Mouse (Mus musculus) embryonic stem cell, embryonic (primary cell): ENCODE measurements around the gene Itln1.

ENCODE experiments used
- CTCF ChIA-PET, 4 experiments: fragments of 300-600 bp in 2 of 4; fragments of 350-600 bp in 2 of 4; sonication (Branson Sonifier 250); formaldehyde crosslinking; loops; one replicate each; lab custom pipeline; 2022; ENCODE audit warnings: inconsistent platforms in 2 of 4; lab: Charles Lee
- POLR2A ChIA-PET, 4 experiments: fragments of 300-600 bp in 2 of 4; fragments of 350-600 bp in 2 of 4; sonication (Branson Sonifier 250); formaldehyde crosslinking; loops; one replicate each; lab custom pipeline; 2022; ENCODE audit warnings: antibody characterized with exemption in 4 of 4, inconsistent platforms in 1 of 4; lab: Charles Lee

Gene Itln1

DNA sequence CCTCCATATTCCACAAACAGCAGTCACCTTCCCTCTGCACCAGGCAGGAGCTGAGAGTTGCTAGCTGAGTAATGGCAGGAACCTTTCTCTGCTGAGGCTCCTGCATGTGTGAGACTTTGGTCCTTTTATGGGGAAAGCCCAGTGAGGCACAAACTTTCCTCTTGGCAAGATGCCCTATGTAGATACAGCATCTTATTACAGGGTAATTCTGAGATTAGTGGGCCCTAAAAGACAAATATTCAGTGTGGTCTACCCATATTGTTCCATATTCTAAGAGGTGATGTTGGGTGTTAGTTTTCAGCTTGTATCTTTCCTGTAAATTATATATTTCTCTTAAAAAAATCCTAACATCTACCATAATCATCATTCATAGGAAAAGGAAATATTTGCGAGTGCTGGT is at the start of gene Itln1:
Gene Itln1, minus strand, starts transcription at position 101 of the 400 bp plus-strand sequence.
- ChIA-PET POLR2A (interaction anchor here in 3 of 4 experiments (0.5 to 4.9 kb wide), 6 partner anchors 29 to 629 kb away, joined by 3 to 26 read pairs (median 4); partner anchors contain the start of gene Alyref2 (in 3 of the 3)), CTCF (interaction anchor here in 3 of 4 experiments (0.5 to 4.9 kb wide), 14 partner anchors 16 to 538 kb away, joined by 3 to 48 read pairs (median 4); no protein-coding TSS in a partner anchor)

DNA sequence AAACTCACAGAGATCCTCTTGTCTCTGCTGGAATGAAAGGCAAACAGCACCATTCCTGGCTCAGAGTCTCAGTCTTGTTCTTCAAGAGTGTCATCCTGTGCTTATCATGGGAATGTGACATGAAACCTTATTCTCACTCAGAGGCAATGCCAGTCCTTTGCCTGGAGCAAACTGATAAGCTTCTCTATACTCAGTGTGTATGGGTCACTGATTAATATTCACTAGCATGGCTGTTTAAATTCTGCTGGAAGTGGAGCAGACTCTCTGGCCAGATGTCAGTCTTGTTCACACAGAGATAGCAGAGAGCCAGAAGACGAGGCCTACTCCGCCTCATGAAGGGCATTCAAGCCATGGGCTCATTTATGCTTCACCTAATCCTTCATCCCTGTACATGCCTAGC is 49.5 kb upstream of the Itln1 start:
- CTCF ChIA-PET, result no interaction called here
- POLR2A ChIA-PET, result no interaction called here

DNA sequence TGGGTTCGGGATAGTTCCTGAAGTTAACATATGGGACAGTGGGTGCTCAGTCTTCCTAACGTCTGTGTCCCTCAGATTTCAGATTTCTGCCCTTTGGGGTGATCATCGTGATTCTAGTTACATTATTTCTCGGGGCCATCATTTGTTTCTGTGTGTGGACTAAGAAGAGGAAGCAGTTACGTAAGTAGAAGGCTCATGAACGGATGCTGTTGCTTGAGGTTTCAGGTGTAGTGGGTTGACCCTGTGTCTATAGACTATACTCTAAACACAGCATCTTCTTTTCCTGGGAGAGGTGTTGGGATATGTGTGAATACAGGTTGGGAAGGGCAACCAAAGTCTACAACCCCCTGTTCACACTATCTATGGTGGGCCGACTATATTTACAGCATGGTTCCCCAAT is 42.1 kb upstream of the Itln1 start:
- ChIA-PET CTCF (interaction anchor here in 2 of 4 experiments (1.1 to 5.5 kb wide), 3 partner anchors 12 to 13 kb away, joined by 3 to 45 read pairs (median 5); no protein-coding TSS in a partner anchor), POLR2A (interaction anchor here in 1 of 4 experiments (0.9 kb wide), 1 partner anchor 42 kb away, joined by 3 read pairs; the partner anchor contains the start of gene Itln1)

DNA sequence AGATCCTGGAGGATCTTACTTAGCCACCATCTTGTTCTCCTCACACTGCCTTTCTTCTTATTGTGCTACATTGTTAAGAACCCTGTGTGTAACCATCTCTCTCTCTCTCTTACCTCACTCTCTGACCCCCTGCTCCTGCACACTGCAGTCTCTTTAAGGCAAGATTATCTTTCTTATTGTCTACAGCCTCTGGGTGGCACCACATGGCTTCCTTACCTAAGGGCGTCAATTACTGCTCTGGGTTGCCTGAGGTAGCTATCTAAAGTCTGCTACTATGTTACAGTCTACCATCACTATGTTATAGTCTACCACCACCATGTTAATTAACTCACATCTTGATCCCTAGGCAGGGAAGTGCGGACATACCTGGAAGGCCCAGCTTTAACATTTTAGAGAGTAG is 33.3 kb upstream of the Itln1 start:
- CTCF ChIA-PET, result interaction anchor here in 2 of 4 experiments (0.6 to 8.4 kb wide), 14 partner anchors 13 to 247 kb away, joined by 3 to 85 read pairs (median 3); no protein-coding TSS in a partner anchor
- POLR2A ChIA-PET, result interaction anchor here in 2 of 4 experiments (1.1 to 1.6 kb wide), 4 partner anchors 12 to 67 kb away, joined by 3 to 5 read pairs (median 4); no protein-coding TSS in a partner anchor

DNA sequence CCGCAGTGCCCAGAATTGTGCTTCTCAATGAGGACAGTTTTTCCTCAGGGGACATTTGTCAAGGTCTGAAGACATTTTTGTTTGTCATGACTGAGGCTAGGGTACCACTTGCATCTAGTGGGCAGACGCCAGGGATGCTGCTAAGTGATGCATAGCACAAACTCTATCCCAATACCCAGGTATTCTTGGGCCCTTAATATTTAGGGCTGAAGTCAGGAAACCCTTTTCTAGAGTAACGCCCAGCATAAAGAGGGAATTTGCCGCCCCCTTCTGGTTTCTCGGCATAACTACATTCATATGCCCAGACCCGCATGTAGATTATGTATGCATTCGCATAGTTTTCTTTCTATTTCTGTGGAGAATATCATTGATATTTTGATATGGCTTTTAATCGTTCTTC is 31.7 kb upstream of the Itln1 start:
- POLR2A ChIA-PET, result interaction anchor here (0.6 to 6.5 kb wide), 6 partner anchors 62 to 328 kb away, joined by 3 to 68 read pairs (median 4); partner anchors contain the start of gene Alyref2 (in 4 of the 4)
- CTCF ChIA-PET, result interaction anchor here in 3 of 4 experiments (0.7 to 8.4 kb wide), 17 partner anchors 9 to 1244 kb away, joined by 3 to 101 read pairs (median 11); partner anchors contain the start of genes Itln1 (in 2 of the 3), Alyref2 (in 1 of the 3) and Klhdc9 (in 1 of the 3)

DNA sequence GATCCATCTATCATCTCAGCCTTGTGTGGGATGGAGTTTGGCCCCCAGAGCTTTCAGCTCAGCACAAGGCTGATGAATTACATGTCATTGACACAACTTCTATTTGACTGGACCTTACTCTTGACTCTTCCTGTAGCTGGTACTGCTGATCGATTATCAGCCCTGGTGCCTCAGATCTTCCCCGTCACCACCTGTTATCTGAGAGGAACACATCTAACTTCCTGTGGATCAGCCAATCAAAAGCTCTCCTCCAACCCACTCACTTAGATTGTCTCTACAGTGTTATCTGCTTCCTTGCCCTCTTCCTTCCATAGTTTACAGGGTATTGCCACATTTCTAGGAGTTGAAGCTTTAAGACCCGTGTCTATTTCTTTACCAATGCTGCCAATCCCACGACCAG is 30.8 kb upstream of the Itln1 start:
- POLR2A ChIA-PET, result interaction anchor here in 3 of 4 experiments (0.6 to 6.5 kb wide), 7 partner anchors 45 to 327 kb away, joined by 3 to 68 read pairs (median 3); partner anchors contain the start of gene Alyref2 (in 3 of the 3)
- CTCF ChIA-PET, result interaction anchor here in 3 of 4 experiments (0.6 to 8.4 kb wide), 31 partner anchors 10 to 710 kb away, joined by 3 to 101 read pairs (median 4); partner anchors contain the start of genes Itln1 (in 2 of the 3), Alyref2 (in 1 of the 3) and Klhdc9 (in 1 of the 3)

DNA sequence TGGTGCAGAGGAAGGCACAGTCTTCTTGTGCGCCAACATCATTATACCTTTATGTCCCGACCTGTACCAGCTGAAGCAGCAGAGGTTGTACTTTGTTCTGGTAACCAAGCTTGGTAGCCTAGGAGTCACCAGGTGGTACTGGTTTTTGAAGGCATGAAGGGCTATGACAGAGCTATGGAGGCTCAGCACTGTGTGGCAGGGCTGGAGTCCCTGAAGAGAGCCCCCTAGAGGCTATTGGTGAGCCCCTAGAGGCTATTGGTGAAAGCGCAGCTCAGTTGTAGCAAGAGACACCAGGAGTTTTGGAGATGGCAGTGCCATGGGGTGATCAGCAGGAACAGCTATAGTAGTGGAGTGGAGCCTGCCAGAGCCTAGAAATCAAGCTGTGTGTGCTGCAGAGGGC is 29.2 kb upstream of the Itln1 start:
- CTCF ChIA-PET, result interaction anchor here (0.6 to 8.4 kb wide), 92 partner anchors 8 to 1137 kb away, joined by 3 to 101 read pairs (median 4); partner anchors contain the start of genes Alyref2 (in 2 of the 4), Itln1 (in 2 of the 4), Klhdc9 (in 2 of the 4) and Tomm40l (in 1 of the 4)
- POLR2A ChIA-PET, result interaction anchor here (0.9 to 6.5 kb wide), 10 partner anchors 10 to 203 kb away, joined by 3 to 68 read pairs (median 4); partner anchors contain the start of genes Alyref2 (in 2 of the 4), Itln1 (in 1 of the 4) and Klhdc9 (in 1 of the 4)

DNA sequence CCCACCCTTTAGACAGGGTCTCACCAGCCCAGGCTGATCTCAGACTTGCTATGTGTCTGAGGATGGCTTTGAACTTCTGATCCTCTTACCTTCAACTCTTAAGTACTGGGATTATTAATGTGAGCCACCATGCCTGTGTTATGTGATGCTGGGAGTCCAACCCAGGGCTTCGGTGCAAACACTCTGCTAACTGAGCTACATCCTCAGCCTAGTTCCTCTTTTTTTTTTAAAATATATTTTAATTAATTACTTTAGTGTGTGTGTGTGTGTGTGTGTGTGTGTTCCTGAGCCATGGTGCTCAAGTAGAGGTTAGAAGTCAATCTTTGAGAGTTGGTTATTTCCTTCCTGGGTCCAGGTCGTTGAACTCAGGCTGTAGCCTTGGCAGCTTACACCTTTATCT is 27.9 kb upstream of the Itln1 start:
- ChIA-PET CTCF (interaction anchor here in 3 of 4 experiments (0.6 to 8.4 kb wide), 10 partner anchors 8 to 241 kb away, joined by 3 to 101 read pairs (median 4); partner anchors contain the start of gene Itln1 (in 1 of the 3)), POLR2A (interaction anchor here in 2 of 4 experiments (1.1 to 6.5 kb wide), 3 partner anchors 12 to 60 kb away, joined by 3 to 68 read pairs (median 45); partner anchors contain the start of gene Alyref2 (in 2 of the 2))

DNA sequence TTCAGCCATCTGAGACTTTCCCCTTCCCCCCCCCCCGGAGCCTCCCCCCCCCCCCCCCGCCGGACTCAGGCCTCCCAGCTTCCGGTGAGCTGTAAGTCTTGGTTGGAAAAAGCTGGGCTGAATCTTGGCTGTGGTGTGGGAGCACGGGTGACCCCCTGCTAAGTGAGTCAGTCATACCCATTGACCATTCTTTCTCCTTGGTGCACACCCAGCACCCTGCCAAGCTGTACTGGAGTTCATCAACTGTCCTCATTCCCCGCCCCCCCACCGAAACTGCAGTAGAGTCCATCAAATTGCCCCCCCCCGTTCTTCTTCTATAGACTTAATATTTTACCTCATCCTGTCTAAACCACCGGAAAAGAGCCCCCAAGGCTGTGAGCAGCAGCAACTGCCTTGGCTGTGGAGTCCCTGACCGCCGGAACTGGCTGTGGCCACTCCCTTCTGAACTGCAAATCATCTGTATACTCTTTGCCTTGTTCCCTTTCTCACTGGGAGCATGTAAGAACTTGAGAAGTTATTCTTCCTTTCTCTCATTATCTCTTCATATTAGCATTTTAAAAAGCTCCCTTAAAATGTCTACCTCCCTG is 26.6 kb upstream of the Itln1 start:
- POLR2A ChIA-PET, result interaction anchor here in 3 of 4 experiments (0.6 to 6.5 kb wide), 8 partner anchors 9 to 60 kb away, joined by 3 to 68 read pairs (median 4); partner anchors contain the start of gene Alyref2 (in 2 of the 3)
- CTCF ChIA-PET, result interaction anchor here in 3 of 4 experiments (0.5 to 8.4 kb wide), 11 partner anchors 9 to 257 kb away, joined by 3 to 85 read pairs (median 4); partner anchors contain the start of gene Itln1 (in 2 of the 3)

DNA sequence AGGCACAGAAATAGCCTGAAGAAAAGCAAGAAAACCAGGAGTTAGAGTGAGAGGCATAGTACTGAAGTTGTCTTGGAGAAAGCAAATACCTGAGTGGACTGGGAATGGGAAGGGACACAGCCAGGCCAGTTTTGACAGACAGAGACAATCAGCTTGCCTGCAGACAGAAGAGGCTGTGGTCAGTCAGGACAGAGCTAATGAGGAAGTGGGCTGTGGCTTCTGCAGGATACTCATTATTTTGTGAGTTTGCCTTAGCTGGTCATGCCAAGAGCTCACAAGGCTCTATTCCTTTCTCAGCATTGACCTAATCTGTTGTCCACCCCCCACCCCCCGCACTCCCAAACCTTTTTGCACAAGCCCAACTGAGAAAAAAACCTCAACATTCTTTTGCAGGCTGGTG is 26.1 kb upstream of the Itln1 start:
- ChIA-PET CTCF (interaction anchor here in 3 of 4 experiments (0.5 to 1.1 kb wide), 10 partner anchors 9 to 1140 kb away, joined by 3 to 5 read pairs (median 4); partner anchors contain the start of gene Itln1 (in 1 of the 3)), POLR2A (interaction anchor here in 3 of 4 experiments (0.6 to 6.5 kb wide), 7 partner anchors 9 to 60 kb away, joined by 3 to 68 read pairs (median 4); partner anchors contain the start of gene Alyref2 (in 2 of the 3))

DNA sequence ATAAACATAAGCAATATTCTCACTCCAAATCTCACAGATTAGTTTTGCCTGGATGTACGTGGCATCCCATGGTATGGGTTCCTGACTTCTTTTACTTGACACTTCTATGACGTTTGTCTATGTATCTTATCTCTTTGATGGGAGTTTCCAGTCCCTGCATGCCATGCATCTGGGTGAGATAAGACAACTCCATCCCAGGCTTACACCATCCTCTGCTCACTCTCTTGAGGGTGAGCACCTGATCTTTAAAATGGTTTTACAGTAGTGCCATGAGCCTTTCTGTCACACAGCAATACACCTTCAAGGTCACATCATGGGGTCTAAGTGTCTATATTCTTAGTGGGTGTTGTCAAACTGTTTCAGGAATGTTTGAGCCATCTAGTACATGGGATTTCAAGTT is 25.2 kb upstream of the Itln1 start:
- ChIA-PET CTCF (interaction anchor here in 2 of 4 experiments (0.6 to 1.1 kb wide), 2 partner anchors 10 to 25 kb away, joined by 3 read pairs; partner anchors contain the start of gene Itln1 (in 1 of the 2)), POLR2A (interaction anchor here in 1 of 4 experiments (2.0 kb wide), 1 partner anchor 57 kb away, joined by 4 read pairs; the partner anchor contains the start of gene Alyref2)

DNA sequence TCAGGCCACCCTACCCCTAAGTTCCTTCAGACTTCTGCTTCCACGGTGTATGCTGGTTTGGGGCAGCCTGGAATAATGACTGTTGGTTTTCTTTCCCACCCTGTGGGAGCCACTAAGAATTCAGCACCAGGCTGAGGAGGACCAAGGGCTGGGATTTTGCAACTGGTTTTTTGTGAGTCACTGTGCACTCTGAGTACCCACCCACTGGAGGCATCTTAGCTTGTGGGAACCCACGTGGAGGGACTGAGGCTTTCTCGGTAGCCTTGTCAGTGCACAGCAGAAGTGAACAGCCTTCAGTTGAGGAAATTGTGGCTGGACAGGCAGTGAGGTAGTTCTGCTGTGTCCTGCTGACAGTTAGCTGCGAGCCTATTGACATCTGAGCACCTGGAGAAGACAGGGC is 23.8 kb upstream of the Itln1 start, which contains the start of gene Cd244a:
Gene Cd244a, plus strand, starts transcription at position 296 of the 400 bp plus-strand sequence.
- ChIA-PET POLR2A (no interaction called here), CTCF (interaction anchor here in 3 of 4 experiments (0.7 to 1.0 kb wide), 3 partner anchors 25 to 52 kb away, joined by 3 read pairs; no protein-coding TSS in a partner anchor)

DNA sequence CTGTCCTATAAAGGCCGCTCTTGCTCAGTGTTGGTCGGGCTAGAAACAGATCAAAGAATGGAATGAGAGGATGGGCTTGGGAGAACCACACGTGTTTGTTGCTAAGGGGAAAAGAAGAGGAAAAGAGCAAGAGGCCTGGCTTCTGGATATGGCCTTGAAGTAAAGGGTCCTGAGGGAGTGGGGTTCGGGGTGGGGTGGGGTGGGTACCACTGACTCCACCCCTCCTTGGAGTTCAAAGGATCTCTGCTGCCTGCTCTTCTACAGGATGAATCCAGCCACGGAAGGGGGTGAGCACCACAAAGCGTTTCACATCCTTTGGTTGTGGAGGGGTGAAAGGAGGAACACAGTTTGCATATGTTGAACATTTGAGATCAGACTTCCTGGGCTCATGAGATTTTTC is 23.3 kb upstream of the Itln1 start:
- ChIA-PET CTCF (interaction anchor here in 3 of 4 experiments (0.7 to 1.0 kb wide), 3 partner anchors 52 to 140 kb away, joined by 3 to 5 read pairs (median 3); no protein-coding TSS in a partner anchor), POLR2A (interaction anchor here in 1 of 4 experiments (0.6 kb wide), 1 partner anchor 56 kb away, joined by 3 read pairs; no protein-coding TSS in a partner anchor)

DNA sequence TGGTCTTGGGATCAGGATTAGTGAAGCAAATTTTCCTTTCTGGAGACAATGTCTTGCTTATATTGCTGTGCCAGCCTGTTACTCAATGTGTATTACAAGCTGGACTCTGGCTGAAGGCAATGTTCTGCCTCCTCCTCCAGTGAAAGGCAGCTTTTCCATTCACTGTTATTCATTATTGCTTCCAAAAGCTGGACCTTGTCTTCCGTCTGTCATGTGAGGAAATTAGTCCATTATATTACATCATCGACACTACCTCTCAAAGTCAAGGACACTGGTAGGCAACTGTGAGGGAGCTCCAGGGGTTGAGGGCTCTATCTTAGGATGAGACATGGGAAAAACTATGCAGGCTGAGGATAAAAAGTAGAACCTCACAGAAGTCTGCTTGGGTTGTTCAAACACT is 21.3 kb upstream of the Itln1 start:
- ChIA-PET CTCF (interaction anchor here in 3 of 4 experiments (1.0 to 10.7 kb wide), 4 partner anchors 8 to 23 kb away, joined by 3 to 101 read pairs (median 14); no protein-coding TSS in a partner anchor), POLR2A (interaction anchor here in 2 of 4 experiments (0.9 to 4.5 kb wide), 2 partner anchors 54 kb away, joined by 4 to 13 read pairs; no protein-coding TSS in a partner anchor)

DNA sequence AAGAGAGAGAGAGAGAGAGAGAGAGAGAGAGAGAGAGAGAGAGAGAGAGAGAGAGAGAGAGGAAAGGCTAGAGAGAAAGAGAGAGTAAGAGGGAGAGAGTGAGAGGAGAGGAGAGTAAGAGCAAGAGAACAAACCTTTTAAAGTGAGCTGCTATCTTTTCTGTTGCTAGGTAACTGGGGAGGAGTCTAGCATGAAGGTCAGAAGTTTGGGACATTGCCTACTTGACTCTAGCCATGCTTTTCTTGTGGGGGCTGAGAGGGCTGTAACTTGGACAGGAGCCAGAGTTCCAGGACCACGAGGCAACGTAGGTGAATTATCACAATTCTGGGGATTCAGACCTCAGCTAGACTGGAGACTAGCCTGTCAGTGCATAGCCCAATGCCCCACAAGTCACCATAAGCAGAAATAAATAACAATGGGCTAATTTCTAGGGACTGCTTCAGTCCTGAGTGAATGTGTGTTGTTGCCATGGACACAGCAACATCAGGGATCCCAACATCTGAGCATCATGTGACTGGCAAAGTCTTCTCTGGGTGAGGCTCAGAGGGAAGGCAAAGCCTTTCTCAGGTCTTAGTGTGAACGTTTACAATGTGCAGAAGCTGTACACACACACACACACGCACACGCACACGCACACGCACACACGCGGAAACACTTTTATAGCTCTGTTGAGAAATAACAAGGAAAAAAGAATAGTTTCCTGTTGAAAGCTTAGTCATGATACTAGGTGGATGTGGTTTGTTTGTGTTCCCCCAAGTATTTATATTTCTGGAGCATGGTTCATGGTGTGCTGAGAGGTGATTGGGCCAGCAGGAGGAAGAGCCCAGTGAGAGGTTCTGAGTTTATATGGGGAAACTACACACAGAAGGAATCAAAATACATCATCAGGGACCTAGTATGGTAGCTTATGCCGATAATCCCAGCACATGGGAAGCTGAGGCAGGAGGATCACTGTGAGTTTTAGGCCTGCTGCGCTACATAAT is 18.6 kb upstream of the Itln1 start:
- ChIA-PET POLR2A (interaction anchor here in 3 of 4 experiments (0.6 to 4.5 kb wide), 6 partner anchors 8 to 212 kb away, joined by 3 to 13 read pairs (median 5); no protein-coding TSS in a partner anchor), CTCF (interaction anchor here in 3 of 4 experiments (0.6 to 10.7 kb wide), 8 partner anchors 9 to 694 kb away, joined by 3 to 101 read pairs (median 5); no protein-coding TSS in a partner anchor)

DNA sequence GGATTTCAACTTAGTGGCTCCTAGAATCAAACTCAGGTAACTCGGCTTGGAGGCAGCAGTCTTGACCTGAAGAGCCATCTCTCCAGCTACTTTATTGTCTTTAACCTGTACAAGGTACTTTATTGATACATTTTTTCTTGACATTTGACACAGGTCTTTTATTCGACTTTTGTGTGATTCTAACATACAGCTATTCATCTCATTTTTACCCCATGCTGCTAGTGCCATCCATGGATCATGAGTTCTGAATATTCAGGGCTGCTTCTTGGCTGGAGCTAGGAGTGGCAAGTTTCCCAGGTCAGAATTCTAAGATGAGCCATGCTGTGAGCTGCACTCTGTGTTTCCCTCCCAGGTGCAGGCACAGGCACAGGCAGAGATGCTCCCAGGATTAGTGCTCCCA is 17.1 kb upstream of the Itln1 start:
- POLR2A ChIA-PET, result interaction anchor here in 1 of 4 experiments (1.1 to 4.5 kb wide), 3 partner anchors 9 to 50 kb away, joined by 4 to 13 read pairs (median 5); no protein-coding TSS in a partner anchor
- CTCF ChIA-PET, result interaction anchor here in 2 of 4 experiments (0.7 to 10.7 kb wide), 6 partner anchors 10 to 59 kb away, joined by 3 to 101 read pairs (median 6); no protein-coding TSS in a partner anchor
